Comparison of ENCODE assay signal across 8 mouse cellular contexts in the genomic region with DNA sequence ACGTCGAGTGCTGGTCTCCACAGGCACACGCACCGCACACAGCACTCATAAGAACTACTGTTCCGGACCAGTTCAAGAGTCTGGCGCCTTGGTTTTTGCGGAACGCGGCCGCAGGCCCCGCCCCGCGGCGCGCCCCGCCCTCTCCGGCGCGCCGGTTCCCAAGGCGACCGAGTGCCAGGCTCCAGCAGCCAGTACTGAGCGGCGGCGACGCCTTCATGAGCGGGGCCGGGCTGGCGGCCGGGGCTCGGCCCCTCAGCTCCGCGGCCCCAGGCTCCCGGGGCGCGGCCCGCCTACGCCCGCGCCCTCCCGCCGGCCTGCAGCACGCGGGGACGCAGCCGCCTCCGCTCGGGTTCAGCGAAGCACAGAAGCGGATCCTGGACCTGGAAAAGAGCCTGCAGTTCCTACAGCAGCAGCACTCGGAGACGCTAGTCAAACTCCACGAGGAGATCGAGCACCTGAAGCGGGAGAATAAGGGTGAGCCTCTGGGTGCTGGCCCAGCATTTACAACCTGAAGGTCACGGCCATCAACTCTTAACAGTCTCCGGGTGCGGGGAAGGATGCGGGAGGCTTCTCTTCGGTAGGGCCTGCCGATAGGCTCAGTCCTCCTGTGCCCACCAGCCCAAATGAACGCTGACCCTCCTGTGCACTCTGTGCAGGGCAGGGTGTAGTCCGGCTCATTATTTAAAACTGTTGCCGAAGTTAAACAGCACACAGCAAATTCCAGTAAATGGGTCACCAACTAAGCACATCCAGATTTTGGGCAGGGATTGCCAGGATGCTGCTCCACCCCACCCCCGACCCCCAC. TPM values are rescaled to one million over a fixed set of nuclear protein-coding genes. Genes with fewer than 3 reads are reported as not detected.
DNase-seq lines count a peak whose midpoint lies in the region; ATAC-seq and TF ChIP-seq lines count a peak whose summit lies in the region.

Gene Ccdc74a (plus strand): TSS at position 161 of the 805 bp plus-strand sequence.

- 3% methylated on average over 65 of the region's 65 CpGs for WGBS in hindbrain, embryonic 10.5 days
- WGBS in lung, postnatal 0 days: 2% methylated on average over 53 of the region's 65 CpGs

- TF ChIP-seq CTCF in lung, postnatal 0 days (IDR thresholded peaks at IDR 0.05): no peak

- peak within 1 kb of the TSS; percentile 82 for H3K4me2 ChIP-seq in lung, postnatal 0 days (replicated peaks; ENCODE audit: low read depth, low read length)

- peak within 1 kb of the TSS; percentile 73 for H3K4me3 ChIP-seq in hindbrain, embryonic 10.5 days
- H3K4me3 ChIP-seq in lung, postnatal 0 days (ENCODE audit: low read depth, low read length): peak within 1 kb of the TSS; percentile 39

- H3K4me1 ChIP-seq in hindbrain, embryonic 10.5 days (replicated peaks): peaks cover 29% of the 10 kb centered on the region
- peaks cover 6% of the 10 kb centered on the region; the same call in 1 of the 2 replicates for H3K4me1 ChIP-seq in lung, postnatal 0 days (ENCODE audit: insufficient read depth, low read depth, low read length)

- TF ChIP-seq EP300 in lung, postnatal 0 days (IDR thresholded peaks at IDR 0.05): no peak

- peak; percentile 99 for ATAC-seq in lung, postnatal 0 days

- H3K36me3 ChIP-seq in hindbrain, embryonic 10.5 days: peaks cover 63% of the 10 kb centered on the region
- H3K36me3 ChIP-seq in lung, postnatal 0 days (ENCODE audit: insufficient read depth, low read length): peaks cover 20% of the 10 kb centered on the region; the same call in 1 of the 2 replicates

- no peaks in the 10 kb centered on the region for H3K9me3 ChIP-seq in hindbrain, embryonic 10.5 days
- no peaks in the 10 kb centered on the region for H3K9me3 ChIP-seq in lung, postnatal 0 days (ENCODE audit: low read length)

- peak within 1 kb of the TSS; percentile 87 for H3K27ac ChIP-seq in hindbrain, embryonic 10.5 days
- no peak within 1 kb of the TSS; the same call in 1 of the 2 replicates for H3K27ac ChIP-seq in lung, postnatal 0 days (ENCODE audit: low read length)

- no peak within 1 kb of the TSS for H3K9ac ChIP-seq in lung, postnatal 0 days (replicated peaks; ENCODE audit: low read depth)

- peak; percentile 87 for DNase-seq in R1 (ENCODE audit: low read depth, low spot score)
- peak; percentile 91 for DNase-seq in cerebellum, adult 9-11 months
- peak in 1 of 2 experiments; percentile 73 for DNase-seq in frontal cortex, adult 2 months (ENCODE audit: extremely low spot score in 1 of 2, low spot score in 1 of 2)
- DNase-seq in hindbrain, embryonic 10.5 days (ENCODE audit: low spot score): peak; percentile 88
- DNase-seq in layer of hippocampus, postnatal 10 days (ENCODE audit: low spot score in 2 of 2): peak; percentile 67 to 81
- DNase-seq in lung, postnatal 0 days (ENCODE audit: low spot score): peak; percentile 91
- DNase-seq in ovary, postnatal 14 days (ENCODE audit: low spot score): peak; percentile 70
- DNase-seq in thymus, postnatal 14 days: peak; percentile 80

- no peaks in the 10 kb centered on the region; the same call in 1 of the 2 replicates for H3K27me3 ChIP-seq in hindbrain, embryonic 10.5 days (ENCODE audit: insufficient read depth, poor library complexity, severe bottlenecking)
- no peaks in the 10 kb centered on the region for H3K27me3 ChIP-seq in lung, postnatal 0 days (replicated peaks; ENCODE audit: insufficient read depth, low read length)

RNA-seq across cellular contexts. Expression of gene Ccdc74a, which starts in this region (rescaled TPM):
- polyA plus RNA-seq in frontal cortex, adult 2 months (2012; rRNA removed): 31.7 and 43.2 TPM in 2 replicates
- 6.5 and 9.8 TPM in 2 replicates for polyA plus RNA-seq in hindbrain, embryonic 10.5 days (2016; fragmentation: Nextera tagmentation; extraction: Ambion mirVana)
- 10 to 100 TPM; 40.5 to 42.3 TPM for total RNA-seq in layer of hippocampus, postnatal 10 days (2021)
- 10.4 and 13.0 TPM in 2 replicates for polyA plus RNA-seq in lung, postnatal 0 days (2015; fragmentation: Nextera tagmentation; extraction: Ambion mirVana)
